Mouse (Mus musculus) embryonic facial prominence, embryonic 15.5 days (tissue): ENCODE data around the gene Ryk. TPM values are rescaled to one million over a fixed set of nuclear protein-coding genes. Genes with fewer than 3 reads are reported as not detected.

Source experiments
- ATAC-seq: fragments of 200-750 bp; cut with Nextera tagmentation; 2 replicates; pipeline ENCODE4 v1.8.0; 2017; ENCODE audit warnings: low read depth, moderate TSS enrichment; ENCODE audit not compliant: insufficient number of reproducible peaks, low FRiP score, low TSS enrichment
- H3K27ac ChIP-seq: fragments of 300-500 bp; sonication (generic); replicated peaks from 2 replicates; pipeline ENCODE4 v1.5.1; 2015; ENCODE audit warnings: mild to moderate bottlenecking, inconsistent platforms
- H3K27me3 ChIP-seq: fragments of 300-500 bp; sonication (generic); 2 replicates; pipeline ENCODE4 v1.6.1; 2015; ENCODE audit warnings: inconsistent platforms
- H3K36me3 ChIP-seq: fragments of 300-500 bp; sonication (generic); 2 replicates; pipeline ENCODE4 v1.6.1; 2015; ENCODE audit warnings: mild to moderate bottlenecking, inconsistent platforms
- H3K4me1 ChIP-seq: fragments of 300-500 bp; sonication (generic); 2 replicates; pipeline ENCODE4 v1.6.1; 2015; ENCODE audit warnings: inconsistent platforms
- H3K4me2 ChIP-seq: fragments of 300-500 bp; sonication (generic); replicated peaks from 2 replicates; pipeline ENCODE4 v1.6.1; 2015; ENCODE audit warnings: mild to moderate bottlenecking, inconsistent platforms
- H3K4me3 ChIP-seq: fragments of 300-500 bp; sonication (generic); replicated peaks from 2 replicates; pipeline ENCODE4 v1.5.1; 2015; ENCODE audit warnings: mild to moderate bottlenecking, inconsistent platforms
- H3K9ac ChIP-seq: fragments of 300-500 bp; sonication (generic); 2 replicates; pipeline ENCODE4 v1.6.1; 2015; ENCODE audit warnings: inconsistent platforms
- H3K9me3 ChIP-seq: fragments of 300-500 bp; sonication (generic); replicated peaks from 2 replicates; pipeline ENCODE4 v1.6.1; 2016; ENCODE audit warnings: inconsistent platforms
- WGBS: fragments of 180-500 bp; shearing (Covaris S2); methylation state at CpG from one replicate; pipeline ENCODE4 v1.1.7; 2015; 5-methylcytosine and 5-hydroxymethylcytosine counted together
- polyA plus RNA-seq: library from polyadenylated mRNA; unstranded; fragments of >200 nt; fragmentation: Nextera tagmentation; extraction: Ambion mirVana; gene quantifications from 2 replicates; pipeline ENCODE4 v1.2.1, GENCODE M21; 2015

Ryk gene
- polyA plus RNA-seq = 24.8 and 33.1 TPM in 2 replicates

- Histone ChIP-seq H3K36me3 (no peaks in the 10 kb centered on the region), H3K4me2 (peak within 1 kb of the TSS; percentile 59), H3K27ac (peak within 1 kb of the TSS; percentile 92), H3K4me3 (peak within 1 kb of the TSS; percentile 93), H3K9me3 (no peaks in the 10 kb centered on the region), H3K9ac (peak within 1 kb of the TSS; percentile 98), H3K27me3 (no peaks in the 10 kb centered on the region), H3K4me1 (peaks cover 47% of the 10 kb centered on the region)
- peak; percentile 82 for ATAC-seq
- under 1% methylated on average over 66 of the region's 119 CpGs for WGBS
Measured at GRCm38 (mm10) chr9:102834742-102835591, at the start of gene Ryk. Gene Ryk (plus strand): TSS chr9:102834917.

DNA sequence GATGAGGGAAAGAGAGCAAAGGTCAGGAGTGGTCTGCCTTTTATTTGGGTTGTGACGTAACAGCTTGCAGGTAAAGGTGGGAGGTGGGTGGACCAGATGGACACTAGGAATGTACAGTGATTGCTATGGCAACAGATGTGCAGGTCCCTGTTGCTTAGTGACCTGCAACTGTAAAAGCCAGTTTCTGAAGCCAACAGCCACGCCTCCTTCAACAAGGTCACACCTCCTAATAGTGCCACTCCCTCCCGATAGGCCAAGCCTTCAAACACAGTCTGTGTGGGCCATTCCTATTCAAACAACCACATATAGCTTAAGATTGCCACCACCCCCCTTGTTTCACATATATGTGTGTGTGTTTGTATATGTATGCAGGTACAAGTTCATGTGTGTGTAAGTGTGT lies 45.2 kb upstream of the Ryk start:
- H3K9ac ChIP-seq = no peak overlapping the region
- WGBS = 74% methylated on average over 3 of the region's 3 CpGs
- no peak; the same call in 1 of the 2 replicates for ATAC-seq

DNA sequence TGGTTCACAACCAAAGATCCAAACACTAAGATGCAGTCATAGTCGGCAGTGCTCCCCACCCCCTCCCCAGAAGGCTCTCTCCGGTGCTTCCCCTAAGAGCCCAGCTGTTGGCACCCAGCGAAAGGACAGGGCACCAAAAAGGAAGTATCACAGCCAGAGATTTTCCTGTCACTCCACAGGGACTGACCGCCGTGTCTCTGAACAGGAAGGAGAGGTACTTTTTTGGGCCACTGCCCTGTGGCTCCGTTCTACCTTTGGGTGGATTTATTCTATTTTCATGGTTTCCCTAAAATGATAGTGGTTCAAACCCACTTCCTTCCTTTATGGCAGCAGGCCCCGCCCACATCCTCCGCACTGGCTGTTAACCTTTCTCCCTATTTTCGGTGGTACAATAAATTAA lies 42.9 kb upstream of the Ryk start:
- H3K27me3 ChIP-seq = no peaks in the 10 kb centered on the region
- no peaks in the 10 kb centered on the region for H3K36me3 ChIP-seq
- H3K4me3 ChIP-seq = no peak overlapping the region
- peaks cover 4% of the 10 kb centered on the region; the same call in 1 of the 2 replicates for H3K4me1 ChIP-seq
- no peak overlapping the region for H3K4me2 ChIP-seq
- 61% methylated on average over 9 of the region's 9 CpGs for WGBS
- no peaks in the 10 kb centered on the region for H3K9me3 ChIP-seq
- ATAC-seq = no peak
- no peak overlapping the region for H3K27ac ChIP-seq
- no peak overlapping the region for H3K9ac ChIP-seq

More for the DNA sequence above, 45.2 kb upstream of the Ryk start:
- H3K36me3 ChIP-seq = no peaks in the 10 kb centered on the region
- H3K4me2 ChIP-seq = no peak overlapping the region
- H3K4me3 ChIP-seq = no peak overlapping the region
- H3K27ac ChIP-seq = no peak overlapping the region
- no peaks in the 10 kb centered on the region for H3K27me3 ChIP-seq
- H3K9me3 ChIP-seq = no peaks in the 10 kb centered on the region
- H3K4me1 ChIP-seq = peaks cover 7% of the 10 kb centered on the region; the same call in 1 of the 2 replicates

GRCm38 (mm10) chr9:102792836-102793235 lies 41.9 kb upstream of the Ryk start:
- Histone ChIP-seq H3K9ac (no peak overlapping the region), H3K4me2 (no peak overlapping the region), H3K4me1 (peaks cover 4% of the 10 kb centered on the region; the same call in 1 of the 2 replicates), H3K36me3 (no peaks in the 10 kb centered on the region), H3K9me3 (no peaks in the 10 kb centered on the region), H3K27me3 (no peaks in the 10 kb centered on the region), H3K4me3 (no peak overlapping the region), H3K27ac (no peak overlapping the region)
- ATAC-seq = no peak
- 71% methylated on average over 15 of the region's 15 CpGs for WGBS

DNA sequence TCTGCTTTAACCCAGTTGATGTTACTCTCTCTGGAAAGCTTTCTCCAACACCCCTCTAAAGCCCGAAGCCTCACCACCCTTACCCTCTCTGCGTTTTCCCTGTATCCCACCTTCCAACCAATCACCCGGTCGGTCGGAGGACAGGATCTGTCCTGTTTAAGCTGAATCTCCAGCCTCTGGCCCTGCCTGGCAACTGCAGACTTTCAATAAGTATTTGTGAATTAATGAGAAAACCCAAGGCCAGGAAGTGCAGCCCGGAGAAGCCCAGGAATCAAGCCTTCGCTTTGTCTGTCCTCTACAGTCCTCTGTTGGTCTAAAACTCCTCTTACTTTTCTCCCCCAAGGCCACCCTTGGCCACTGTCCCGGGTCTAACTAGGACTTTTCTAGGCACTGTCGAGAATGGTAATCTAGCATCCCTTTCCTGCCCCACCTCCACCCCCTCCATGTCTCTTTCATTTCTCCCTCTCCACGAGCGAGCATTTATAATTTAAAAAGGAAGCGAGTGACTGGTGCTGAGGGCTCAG lies 41.4 kb upstream of the Ryk start:
- no peak overlapping the region for H3K4me3 ChIP-seq
- peaks cover 4% of the 10 kb centered on the region; the same call in 1 of the 2 replicates for H3K4me1 ChIP-seq
- H3K36me3 ChIP-seq = no peaks in the 10 kb centered on the region
- no peak overlapping the region for H3K27ac ChIP-seq
- peak; percentile 54; the same call in 1 of the 2 replicates for ATAC-seq
- no peaks in the 10 kb centered on the region for H3K27me3 ChIP-seq
- H3K4me2 ChIP-seq = no peak overlapping the region
- H3K9me3 ChIP-seq = no peaks in the 10 kb centered on the region
- no peak overlapping the region for H3K9ac ChIP-seq
- WGBS = 55% methylated on average over 12 of the region's 12 CpGs

- 79% methylated on average over 4 of the region's 4 CpGs for WGBS
- no peak for ATAC-seq
- H3K4me3 ChIP-seq = no peak overlapping the region
- no peaks in the 10 kb centered on the region for H3K4me1 ChIP-seq
- no peak overlapping the region for H3K27ac ChIP-seq
- no peaks in the 10 kb centered on the region for H3K27me3 ChIP-seq
- H3K9me3 ChIP-seq = no peaks in the 10 kb centered on the region
- no peak overlapping the region for H3K9ac ChIP-seq
- no peaks in the 10 kb centered on the region for H3K36me3 ChIP-seq
- H3K4me2 ChIP-seq = no peak overlapping the region
Measured at GRCm38 (mm10) chr9:102798406-102798805, 36.3 kb upstream of the Ryk start.

GRCm38 (mm10) chr9:102806056-102806573 lies 28.6 kb upstream of the Ryk start:
- Histone ChIP-seq H3K9me3 (no peaks in the 10 kb centered on the region), H3K9ac (no peak overlapping the region), H3K27ac (peak overlapping the region; percentile 35), H3K4me1 (peaks cover 20% of the 10 kb centered on the region; the same call in 1 of the 2 replicates), H3K4me2 (no peak overlapping the region), H3K36me3 (no peaks in the 10 kb centered on the region), H3K4me3 (no peak overlapping the region), H3K27me3 (no peaks in the 10 kb centered on the region)
- peak; percentile 29; the same call in 1 of the 2 replicates for ATAC-seq
- 32% methylated on average over 10 of the region's 10 CpGs for WGBS

- 48% methylated on average over 5 of the region's 5 CpGs for WGBS
- H3K4me2 ChIP-seq = no peak overlapping the region
- no peaks in the 10 kb centered on the region for H3K36me3 ChIP-seq
- H3K9me3 ChIP-seq = no peaks in the 10 kb centered on the region
- H3K9ac ChIP-seq = no peak overlapping the region
- no peak overlapping the region for H3K4me3 ChIP-seq
- no peaks in the 10 kb centered on the region for H3K27me3 ChIP-seq
- no peak overlapping the region for H3K27ac ChIP-seq
- ATAC-seq = no peak
- H3K4me1 ChIP-seq = peaks cover 8% of the 10 kb centered on the region; the same call in 1 of the 2 replicates
Measured at GRCm38 (mm10) chr9:102811192-102811591, 23.5 kb upstream of the Ryk start.

GRCm38 (mm10) chr9:102818228-102818627 lies 16.5 kb upstream of the Ryk start:
- H3K4me3 ChIP-seq = no peak overlapping the region
- H3K4me2 ChIP-seq = no peak overlapping the region
- no peaks in the 10 kb centered on the region for H3K4me1 ChIP-seq
- H3K36me3 ChIP-seq = no peaks in the 10 kb centered on the region
- no peak overlapping the region for H3K9ac ChIP-seq
- no peaks in the 10 kb centered on the region for H3K27me3 ChIP-seq
- ATAC-seq = no peak
- no peaks in the 10 kb centered on the region for H3K9me3 ChIP-seq
- H3K27ac ChIP-seq = 0 out of 2 replicates have a peak overlapping the region, but pooled peaks have one; percentile 17

DNA sequence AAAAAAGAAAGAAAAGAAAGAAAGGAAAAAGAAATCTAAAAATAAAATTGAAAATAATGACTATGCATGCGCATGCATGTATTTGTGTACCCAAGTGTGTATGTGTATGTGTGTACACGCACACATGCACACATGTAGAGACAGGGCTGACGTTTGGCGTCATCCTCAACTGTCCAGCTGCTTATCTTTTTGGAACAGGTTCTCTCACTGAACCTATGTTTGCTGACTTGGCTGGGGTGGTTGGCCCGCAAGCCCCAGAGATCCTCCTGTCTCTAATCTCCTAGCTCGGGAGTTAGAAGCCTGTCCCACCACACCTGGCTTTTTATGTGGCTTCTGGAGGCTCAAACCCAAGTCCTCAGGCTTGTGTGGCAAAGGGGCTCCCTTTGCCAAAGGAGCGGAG lies 6.1 kb upstream of the Ryk start:
- 83% methylated on average over 7 of the region's 7 CpGs for WGBS

DNA sequence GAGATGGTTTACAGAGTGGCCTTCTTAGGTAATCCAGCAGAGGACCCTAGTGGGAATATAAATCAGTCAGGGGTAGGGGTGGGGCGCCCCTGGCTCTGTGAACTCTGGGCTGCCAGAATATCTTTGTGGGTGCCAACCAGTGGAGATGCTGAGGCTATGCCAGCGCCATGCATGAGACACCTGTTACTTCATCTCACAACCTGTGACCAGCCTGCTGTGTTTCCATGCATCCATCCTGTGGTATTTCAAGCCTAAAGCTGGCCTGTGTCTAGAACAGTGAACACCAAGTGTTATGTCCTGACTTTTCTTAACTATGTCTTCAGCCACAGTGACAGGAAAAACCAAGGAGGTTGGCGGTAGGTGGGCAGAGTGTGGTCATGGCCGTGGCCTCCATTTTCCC lies 3.2 kb upstream of the Ryk start:
- H3K9me3 ChIP-seq = no peaks in the 10 kb centered on the region

More for the DNA sequence above, 6.1 kb upstream of the Ryk start:
- H3K9ac ChIP-seq = no peak overlapping the region
- no peak overlapping the region for H3K27ac ChIP-seq
- H3K9me3 ChIP-seq = no peaks in the 10 kb centered on the region
- no peak overlapping the region for H3K4me2 ChIP-seq
- H3K4me1 ChIP-seq = peaks cover 23% of the 10 kb centered on the region
- no peaks in the 10 kb centered on the region for H3K27me3 ChIP-seq
- no peaks in the 10 kb centered on the region for H3K36me3 ChIP-seq
- no peak overlapping the region for H3K4me3 ChIP-seq
- no peak for ATAC-seq

More for the DNA sequence above, 3.2 kb upstream of the Ryk start:
- no peaks in the 10 kb centered on the region for H3K36me3 ChIP-seq
- no peak for ATAC-seq
- peaks cover 38% of the 10 kb centered on the region for H3K4me1 ChIP-seq
- H3K9ac ChIP-seq = no peak overlapping the region
- H3K27me3 ChIP-seq = no peaks in the 10 kb centered on the region
- no peak overlapping the region for H3K27ac ChIP-seq
- no peak overlapping the region for H3K4me2 ChIP-seq
- no peak overlapping the region for H3K4me3 ChIP-seq
- WGBS = 86% methylated on average over 4 of the region's 4 CpGs
